Mouse (Mus musculus): ENCODE results near the gene Mmp2. TPM values are rescaled to one million over a fixed set of nuclear protein-coding genes. Genes with fewer than 3 reads are reported as not detected.
A peak's percentile ranks its signal among the peaks of the same experiment; 100 is the strongest.
"Not testable (repeated sequence)": the region's sequence is repeated elsewhere in the genome, so short reads cannot be mapped to it uniquely, and the experiment has no call there.

Gene Mmp2
- polyA plus RNA-seq (2016; fragmentation: Nextera tagmentation; extraction: Ambion mirVana): 38.4 and 43.3 TPM in 2 replicates

DNA sequence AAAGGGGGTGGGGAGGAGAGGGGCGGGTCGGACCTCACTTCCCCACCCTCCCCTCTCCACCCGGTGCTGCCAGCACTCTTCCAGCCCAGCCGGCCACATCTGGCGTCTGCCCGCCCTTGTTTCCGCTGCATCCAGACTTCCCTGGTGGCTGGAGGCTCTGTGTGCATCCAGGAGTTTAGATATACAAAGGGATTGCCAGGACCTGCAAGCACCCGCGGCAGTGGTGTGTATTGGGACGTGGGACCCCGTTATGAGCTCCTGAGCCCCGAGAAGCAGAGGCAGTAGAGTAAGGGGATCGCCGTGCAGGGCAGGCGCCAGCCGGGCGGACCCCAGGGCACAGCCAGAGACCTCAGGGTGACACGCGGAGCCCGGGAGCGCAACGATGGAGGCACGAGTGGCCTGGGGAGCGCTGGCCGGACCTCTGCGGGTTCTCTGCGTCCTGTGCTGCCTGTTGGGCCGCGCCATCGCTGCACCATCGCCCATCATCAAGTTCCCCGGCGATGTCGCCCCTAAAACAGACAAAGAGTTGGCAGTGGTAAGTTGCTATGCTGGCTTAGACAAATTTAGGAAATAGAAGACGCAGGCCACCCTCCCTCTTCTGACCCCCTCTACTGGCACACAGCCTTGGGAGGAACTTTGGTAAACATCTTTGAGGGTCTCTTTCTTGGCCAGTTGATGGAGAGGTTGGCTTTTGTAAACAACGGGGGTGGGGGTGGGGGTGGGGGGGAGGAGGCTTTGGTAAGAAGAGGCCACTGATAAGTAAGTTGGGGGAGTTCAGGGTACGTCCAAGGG, at the start of gene Mmp2:
Gene Mmp2 (plus strand): TSS at position 49 of the 792 bp plus-strand sequence.
- WGBS: 1% methylated on average over 36 of the region's 37 CpGs
- peaks cover 11% of the 10 kb centered on the region for H3K36me3 ChIP-seq (replicated peaks)
- peak within 1 kb of the TSS; percentile 89 for H3K27ac ChIP-seq
- peak within 1 kb of the TSS; percentile 60 for H3K4me3 ChIP-seq
- peaks cover 21% of the 10 kb centered on the region for H3K4me1 ChIP-seq
- H3K27me3 ChIP-seq (ENCODE audit: poor library complexity, severe bottlenecking): peaks cover 35% of the 10 kb centered on the region
- peak; percentile 59 for DNase-seq (ENCODE audit: extremely low spot score, low spot score)
- H3K9me3 ChIP-seq: no peaks in the 10 kb centered on the region

DNA sequence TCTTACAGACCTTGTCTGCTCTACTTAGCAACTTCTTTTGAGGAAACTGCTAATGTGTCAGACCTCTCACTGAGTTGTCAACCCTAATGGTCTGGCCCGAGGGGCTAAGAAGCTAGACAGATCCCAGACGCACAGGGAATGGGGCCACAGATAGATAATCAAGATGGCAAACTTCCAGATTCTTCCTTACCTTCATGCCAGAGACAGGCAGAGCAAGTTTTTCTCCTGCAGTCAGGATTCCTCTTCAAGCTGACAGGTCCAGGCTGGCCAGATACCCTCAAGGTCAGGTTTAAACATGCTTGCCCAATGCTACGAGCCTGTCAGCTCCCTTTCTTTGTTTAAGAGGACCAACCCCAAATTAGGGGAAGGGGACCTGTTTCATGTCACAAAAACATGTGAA, 46.1 kb upstream of the Mmp2 start:
- WGBS: 78% methylated on average over 3 of the region's 3 CpGs
- Histone ChIP-seq H3K36me3 (replicated peaks) (no peaks in the 10 kb centered on the region), H3K9me3 (no peaks in the 10 kb centered on the region), H3K4me1 (peaks cover 18% of the 10 kb centered on the region), H3K27me3 (ENCODE audit: poor library complexity, severe bottlenecking) (peaks cover 10% of the 10 kb centered on the region), H3K4me3 (no peak overlapping the region), H3K27ac (no peak overlapping the region)
- no peak for DNase-seq (ENCODE audit: extremely low spot score, low spot score)

DNA sequence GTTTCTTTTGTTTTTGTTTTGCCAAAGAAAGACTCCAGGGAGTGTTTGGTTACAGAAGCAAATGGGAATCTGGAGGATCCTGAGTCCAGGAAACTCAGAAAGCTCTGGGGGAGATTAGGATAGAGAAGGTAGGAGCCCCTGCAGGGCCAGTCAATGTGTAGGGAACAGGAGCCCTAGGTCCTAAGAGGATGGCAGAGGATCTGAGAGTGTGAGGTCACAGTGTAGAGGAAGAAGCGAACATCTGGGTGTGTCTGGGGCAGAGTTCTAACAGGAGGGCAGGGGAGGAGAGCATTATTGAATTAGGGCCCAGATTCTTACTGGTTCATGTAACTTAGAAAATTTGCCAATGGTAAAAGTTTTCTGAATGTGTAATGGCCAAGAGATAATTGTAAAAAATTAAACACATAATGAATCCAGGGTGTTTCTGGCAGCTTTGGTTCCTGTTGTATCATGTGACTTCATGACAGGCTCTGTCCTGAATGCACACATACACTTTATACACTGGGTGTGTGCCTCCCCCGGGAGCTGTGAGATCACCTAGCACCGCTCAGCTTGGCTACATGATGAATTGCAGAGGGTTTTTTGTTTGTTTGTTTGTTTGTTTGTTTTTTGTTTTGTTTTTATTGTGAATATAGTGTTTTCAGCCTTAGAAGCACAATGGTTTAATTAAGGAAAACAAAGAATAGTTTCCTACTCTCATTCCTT, 43.0 kb upstream of the Mmp2 start:
- peaks cover 8% of the 10 kb centered on the region for H3K4me1 ChIP-seq
- H3K4me3 ChIP-seq: no peak overlapping the region
- 58% methylated on average over 3 of the region's 3 CpGs for WGBS
- no peaks in the 10 kb centered on the region; the same call in 1 of the 2 replicates for H3K27me3 ChIP-seq (ENCODE audit: poor library complexity, severe bottlenecking)
- no peak for DNase-seq (ENCODE audit: extremely low spot score, low spot score)
- no peaks in the 10 kb centered on the region for H3K36me3 ChIP-seq (replicated peaks)
- no peak overlapping the region for H3K27ac ChIP-seq
- peaks cover 7% of the 10 kb centered on the region; the same call in 1 of the 2 replicates for H3K9me3 ChIP-seq

DNA sequence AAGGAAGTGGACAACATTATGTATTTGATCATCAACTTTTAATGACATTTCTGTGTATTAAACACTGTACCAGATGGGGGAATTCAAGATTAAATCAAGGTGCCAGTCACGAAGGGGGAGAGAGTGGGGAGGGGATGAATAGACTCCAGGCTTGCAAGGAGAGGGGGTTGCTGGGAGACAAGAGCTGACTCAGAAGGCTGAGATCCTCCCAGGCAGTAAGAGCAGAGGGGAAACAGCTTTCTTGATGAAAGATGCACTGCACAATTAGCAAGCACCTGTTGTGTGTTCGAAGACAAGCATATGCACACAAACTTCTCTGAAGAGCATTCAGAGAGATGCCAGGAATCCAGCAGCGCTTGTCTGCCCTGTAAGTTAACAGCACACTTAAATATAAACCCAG, 36.3 kb upstream of the Mmp2 start:
- Histone ChIP-seq H3K27me3 (ENCODE audit: poor library complexity, severe bottlenecking) (no peaks in the 10 kb centered on the region), H3K36me3 (replicated peaks) (no peaks in the 10 kb centered on the region), H3K4me3 (no peak overlapping the region), H3K4me1 (no peaks in the 10 kb centered on the region), H3K27ac (no peak overlapping the region), H3K9me3 (peaks cover 7% of the 10 kb centered on the region; the same call in 1 of the 2 replicates)
- WGBS: 82% methylated on average over 3 of the region's 3 CpGs
- DNase-seq (ENCODE audit: extremely low spot score, low spot score): no peak

GRCm38 (mm10) chr8:92791999-92792398, 35.1 kb upstream of the Mmp2 start:
- 78% methylated on average over 2 of the region's 2 CpGs for WGBS
- not testable (repeated sequence) for DNase-seq (ENCODE audit: extremely low spot score, low spot score)

GRCm38 (mm10) chr8:92793852-92794580, 33.1 kb upstream of the Mmp2 start:
- Histone ChIP-seq H3K27ac (no peak overlapping the region), H3K9me3 (no peaks in the 10 kb centered on the region), H3K4me1 (peaks cover 6% of the 10 kb centered on the region; the same call in 1 of the 2 replicates), H3K36me3 (replicated peaks) (no peaks in the 10 kb centered on the region), H3K4me3 (no peak overlapping the region), H3K27me3 (ENCODE audit: poor library complexity, severe bottlenecking) (no peaks in the 10 kb centered on the region)
- no peak for DNase-seq (ENCODE audit: extremely low spot score, low spot score)
- WGBS: 88% methylated on average over 14 of the region's 14 CpGs

More at GRCm38 (mm10) chr8:92791999-92792398, 35.1 kb upstream of the Mmp2 start:
- H3K36me3 ChIP-seq (replicated peaks); H3K4me3 ChIP-seq; H3K27me3 ChIP-seq (ENCODE audit: poor library complexity, severe bottlenecking); H3K4me1 ChIP-seq; H3K27ac ChIP-seq; H3K9me3 ChIP-seq: not testable (repeated sequence)

GRCm38 (mm10) chr8:92797527-92797931, 29.6 kb upstream of the Mmp2 start:
- Histone ChIP-seq H3K9me3 (no peaks in the 10 kb centered on the region), H3K4me1 (peaks cover 6% of the 10 kb centered on the region; the same call in 1 of the 2 replicates), H3K27me3 (ENCODE audit: poor library complexity, severe bottlenecking) (no peaks in the 10 kb centered on the region), H3K27ac (no peak overlapping the region), H3K36me3 (replicated peaks) (no peaks in the 10 kb centered on the region), H3K4me3 (no peak overlapping the region)
- DNase-seq (ENCODE audit: extremely low spot score, low spot score): no peak
- 75% methylated on average over 7 of the region's 7 CpGs for WGBS

GRCm38 (mm10) chr8:92799406-92799805, 27.7 kb upstream of the Mmp2 start:
- Histone ChIP-seq H3K9me3 (no peaks in the 10 kb centered on the region), H3K4me1 (peaks cover 6% of the 10 kb centered on the region; the same call in 1 of the 2 replicates)
- 91% methylated on average over 11 of the region's 11 CpGs for WGBS

DNA sequence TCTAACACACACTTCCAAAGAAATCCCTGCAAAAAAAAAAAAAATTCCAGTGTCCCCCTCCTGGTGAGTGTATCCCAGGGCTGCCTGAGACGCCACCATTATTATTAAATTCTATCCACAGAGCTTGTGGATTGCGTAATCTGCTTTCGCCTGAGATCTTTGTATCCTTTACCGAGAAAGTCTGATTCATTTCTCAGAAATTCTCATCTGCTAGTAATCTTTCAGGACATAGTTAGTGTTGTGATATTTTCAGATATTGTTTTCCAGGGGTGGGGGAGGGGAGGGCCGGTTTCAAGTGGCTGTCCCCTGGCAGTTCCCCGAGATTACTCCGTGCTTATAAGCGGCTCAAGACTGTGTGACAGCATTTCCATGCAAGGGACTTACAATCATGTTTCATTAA, 25.9 kb upstream of the Mmp2 start:
- Histone ChIP-seq H3K4me1 (peaks cover 6% of the 10 kb centered on the region; the same call in 1 of the 2 replicates), H3K36me3 (replicated peaks) (no peaks in the 10 kb centered on the region), H3K9me3 (no peaks in the 10 kb centered on the region), H3K4me3 (no peak overlapping the region), H3K27me3 (ENCODE audit: poor library complexity, severe bottlenecking) (no peaks in the 10 kb centered on the region), H3K27ac (no peak overlapping the region)
- 78% methylated on average over 8 of the region's 8 CpGs for WGBS
- no peak for DNase-seq (ENCODE audit: extremely low spot score, low spot score)

More at GRCm38 (mm10) chr8:92799406-92799805, 27.7 kb upstream of the Mmp2 start:
- no peak for DNase-seq (ENCODE audit: extremely low spot score, low spot score)
- no peaks in the 10 kb centered on the region for H3K36me3 ChIP-seq (replicated peaks)
- H3K4me3 ChIP-seq: no peak overlapping the region
- H3K27me3 ChIP-seq (ENCODE audit: poor library complexity, severe bottlenecking): no peaks in the 10 kb centered on the region
- H3K27ac ChIP-seq: no peak overlapping the region

DNA sequence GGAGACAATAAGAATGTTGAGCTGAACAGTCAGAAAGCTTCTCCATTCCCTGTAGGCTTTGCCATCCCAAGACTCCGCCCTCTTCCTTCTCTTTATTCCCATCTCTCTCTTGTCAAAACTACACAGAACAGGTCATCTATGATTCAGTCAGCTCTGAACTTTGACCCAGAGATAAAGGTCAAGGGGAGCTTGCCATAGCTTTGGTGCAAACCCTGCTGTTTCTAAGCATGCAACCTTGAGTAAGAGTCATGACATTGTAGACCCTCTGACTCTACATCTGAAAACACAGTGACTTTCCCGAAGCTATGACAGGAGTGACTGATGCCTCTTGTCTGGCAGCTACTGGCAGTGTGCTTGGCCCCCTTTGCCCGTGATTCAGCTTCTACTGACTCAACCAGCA, 24.5 kb upstream of the Mmp2 start:
- no peak for DNase-seq (ENCODE audit: extremely low spot score, low spot score)
- H3K27me3 ChIP-seq (ENCODE audit: poor library complexity, severe bottlenecking): no peaks in the 10 kb centered on the region
- peaks cover 3% of the 10 kb centered on the region; the same call in 1 of the 2 replicates for H3K4me1 ChIP-seq
- H3K4me3 ChIP-seq: no peak overlapping the region
- 87% methylated on average over 3 of the region's 3 CpGs for WGBS
- H3K9me3 ChIP-seq: no peaks in the 10 kb centered on the region
- H3K36me3 ChIP-seq (replicated peaks): no peaks in the 10 kb centered on the region
- H3K27ac ChIP-seq: no peak overlapping the region

GRCm38 (mm10) chr8:92812773-92813172, 14.3 kb upstream of the Mmp2 start:
- H3K27ac ChIP-seq: no peak overlapping the region
- H3K9me3 ChIP-seq: no peaks in the 10 kb centered on the region
- 88% methylated on average over 2 of the region's 2 CpGs for WGBS
- H3K36me3 ChIP-seq (replicated peaks): no peaks in the 10 kb centered on the region
- no peaks in the 10 kb centered on the region for H3K4me1 ChIP-seq
- no peaks in the 10 kb centered on the region for H3K27me3 ChIP-seq (ENCODE audit: poor library complexity, severe bottlenecking)
- no peak overlapping the region for H3K4me3 ChIP-seq
- DNase-seq (ENCODE audit: extremely low spot score, low spot score): no peak

- H3K4me3 ChIP-seq: no peak overlapping the region
- H3K36me3 ChIP-seq (replicated peaks): no peaks in the 10 kb centered on the region
- 94% methylated on average over 5 of the region's 5 CpGs for WGBS
- H3K27me3 ChIP-seq (ENCODE audit: poor library complexity, severe bottlenecking): no peaks in the 10 kb centered on the region
- no peaks in the 10 kb centered on the region for H3K9me3 ChIP-seq
- DNase-seq (ENCODE audit: extremely low spot score, low spot score): no peak
- no peaks in the 10 kb centered on the region for H3K4me1 ChIP-seq
- H3K27ac ChIP-seq: no peak overlapping the region
Measured at GRCm38 (mm10) chr8:92815661-92816060, 11.4 kb upstream of the Mmp2 start.
